Mouse (Mus musculus) left cerebral cortex, postnatal 14 days (tissue): ENCODE measurements around the gene Tgoln1. TPM values are rescaled to one million over a fixed set of nuclear protein-coding genes. Genes with fewer than 3 reads are reported as not detected.

Experiments
- DNase-seq, 2 experiments: peaks; one replicate each; pipeline ENCODE4 v3.0.0; 2021 to 2022; ENCODE audit warnings: low spot score in 2 of 2, mixed read lengths in 1 of 2
- intact Hi-C: fragments of 180-260 bp; cut with DNase I; formaldehyde crosslinking; loops from one replicate; pipeline ENCODE4 v1.15.1; 2025
- total RNA-seq, 2 experiments: library from RNA; stranded (reverse); gene quantifications; 2 replicates each; pipeline ENCODE4 v1.2.3; 2021

The Tgoln1 gene
- total RNA-seq, 2 experiments from 2014 or later, result 64.0 to 67.5 TPM

DNA sequence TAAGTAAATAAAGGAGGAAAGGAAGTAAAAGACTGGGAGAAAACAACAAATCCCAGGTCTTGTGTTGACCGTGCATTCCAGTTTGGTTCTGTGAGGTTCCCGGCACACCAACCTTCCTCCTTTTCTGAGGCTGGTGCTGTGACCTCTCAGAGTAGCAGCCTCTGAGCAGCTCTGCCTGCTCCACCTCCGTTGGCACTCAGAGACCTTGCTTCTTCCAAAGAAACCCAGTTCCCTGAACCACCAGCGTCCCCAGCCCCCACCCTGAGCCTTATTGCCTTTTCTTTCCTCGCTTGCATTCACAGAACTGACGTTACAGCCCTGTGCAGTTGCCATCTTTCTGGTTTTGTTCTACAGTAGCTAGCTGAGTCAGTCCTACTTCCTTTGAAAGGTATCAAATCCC lies 16.6 kb downstream of the Tgoln1 start:
- intact Hi-C loops, result no loop called here
- DNase-seq, result no peak

DNA sequence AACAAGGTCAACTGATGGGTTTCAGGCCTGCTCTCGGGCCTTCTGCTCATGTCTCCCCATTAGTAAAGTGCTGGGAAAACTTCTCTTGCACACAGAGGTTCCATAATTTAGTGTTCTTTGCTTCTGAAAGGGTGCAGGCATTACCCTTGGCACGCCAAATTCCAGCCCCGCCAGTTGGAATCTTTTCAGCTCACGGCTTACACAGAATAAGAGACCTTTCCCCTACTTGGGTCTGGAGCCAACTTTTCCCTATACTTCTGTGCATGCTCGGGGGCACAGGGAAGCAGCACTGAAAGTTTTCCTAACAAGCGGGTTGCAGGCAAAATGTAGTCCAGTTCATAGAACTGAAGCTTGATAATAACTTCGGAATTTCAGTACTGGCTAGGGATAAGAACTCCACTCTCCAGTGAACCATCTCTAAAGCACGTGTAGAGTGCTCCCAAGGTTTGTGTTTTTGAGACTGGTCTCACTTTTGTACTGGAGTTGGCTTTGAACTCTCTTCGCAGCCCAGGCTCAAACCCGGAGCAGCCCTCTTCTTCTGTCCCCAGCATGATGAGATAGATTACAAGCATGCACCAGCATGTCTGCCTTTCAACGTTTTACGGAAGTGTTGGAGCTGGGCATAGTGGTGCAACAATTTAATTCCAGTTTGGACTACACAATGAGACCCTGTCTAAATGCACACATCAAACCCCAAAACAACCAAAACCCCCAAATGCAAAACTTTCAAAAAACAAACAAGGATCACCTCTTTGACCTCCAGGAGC lies 17.8 kb downstream of the Tgoln1 start:
- peak; percentile 40 to 42 for DNase-seq
- intact Hi-C loops, result no loop called here

DNA sequence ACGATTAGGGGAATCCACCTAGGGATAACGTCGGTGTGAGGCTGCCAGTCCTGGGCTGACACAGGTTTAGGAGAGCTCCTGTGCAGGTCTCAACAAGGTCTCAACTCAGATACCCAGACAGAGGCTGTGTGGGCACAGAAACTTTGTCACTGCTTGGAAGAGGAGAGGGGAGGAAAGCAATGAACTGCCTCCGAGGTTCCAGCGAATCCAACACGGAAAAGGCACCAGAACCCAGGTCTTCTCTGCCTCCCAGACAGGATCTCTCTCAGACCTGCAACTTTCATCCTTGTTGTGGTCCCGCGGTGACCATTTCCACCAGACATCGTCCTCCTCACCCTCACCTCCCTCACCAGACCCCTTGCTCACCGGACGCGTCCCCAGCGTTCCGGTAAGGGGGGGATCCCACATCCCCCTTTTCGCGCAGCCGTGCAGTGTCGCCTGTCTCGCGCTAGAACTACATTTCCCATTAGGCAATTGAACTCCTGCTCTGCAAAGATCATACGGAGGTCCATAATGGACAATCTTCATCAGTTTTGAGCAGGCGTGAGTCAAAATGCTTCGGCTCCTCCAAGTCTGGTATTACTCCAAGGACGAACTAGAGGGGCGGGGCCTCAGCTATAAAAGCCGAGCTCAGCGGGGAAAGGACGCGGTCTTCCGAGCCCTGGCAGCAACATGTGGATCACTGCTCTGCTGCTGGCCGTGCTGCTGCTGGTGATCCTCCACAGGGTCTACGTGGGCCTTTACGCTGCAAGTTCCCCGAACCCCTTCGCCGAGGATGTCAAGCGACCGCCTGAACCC lies 18.6 kb downstream of the Tgoln1 start, which contains the start of the genes Elmod3 and Retsat:
Elmod3 (minus strand) TSS at position 458 of the 798 bp plus-strand sequence.
Retsat (plus strand) TSS at position 520 of the 798 bp plus-strand sequence.
- peak; percentile 88 to 97 for DNase-seq

DNA sequence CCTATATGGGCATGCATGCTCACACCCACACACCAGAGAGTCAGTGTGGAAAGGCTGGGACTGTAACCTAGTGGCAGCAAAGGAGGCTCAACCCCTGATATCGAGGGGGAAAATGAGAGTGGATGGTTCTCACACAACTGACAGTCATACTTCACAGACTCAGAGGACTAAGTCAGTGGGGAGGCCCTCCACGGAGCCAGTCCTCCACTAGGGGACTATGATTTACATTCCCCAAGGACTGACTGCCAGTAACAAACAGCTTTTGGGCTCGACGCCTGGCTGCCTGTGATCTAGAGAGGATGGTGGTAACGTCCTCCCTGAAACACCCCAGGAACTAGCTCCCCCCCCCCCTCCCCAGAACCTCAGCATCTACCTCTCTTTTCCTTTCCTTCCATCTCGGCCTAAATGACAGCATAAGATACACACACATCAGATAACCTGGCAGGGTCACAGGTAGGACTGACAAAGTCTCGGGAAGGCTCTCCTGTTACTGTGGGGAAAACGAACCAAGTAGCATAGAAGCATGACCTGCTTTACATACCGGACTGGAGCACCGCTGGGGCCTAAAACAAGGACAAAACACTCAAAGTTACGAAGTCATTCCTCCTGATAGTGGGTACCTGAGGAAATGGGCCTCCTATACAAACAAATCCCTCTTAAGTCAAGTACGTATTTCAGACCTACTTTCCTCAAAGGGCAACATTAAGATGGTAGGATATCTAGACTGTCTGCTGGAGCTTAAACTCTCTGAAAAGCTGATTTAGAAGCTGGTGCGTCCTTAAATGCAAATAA lies 19.5 kb downstream of the Tgoln1 start:
- DNase-seq, result peak; percentile 24 to 33
- intact Hi-C loops, result no loop called here

More for the DNA sequence above, 18.6 kb downstream of the Tgoln1 start, which contains the start of the genes Elmod3 and Retsat:
- intact Hi-C loops, result no loop called here

DNA sequence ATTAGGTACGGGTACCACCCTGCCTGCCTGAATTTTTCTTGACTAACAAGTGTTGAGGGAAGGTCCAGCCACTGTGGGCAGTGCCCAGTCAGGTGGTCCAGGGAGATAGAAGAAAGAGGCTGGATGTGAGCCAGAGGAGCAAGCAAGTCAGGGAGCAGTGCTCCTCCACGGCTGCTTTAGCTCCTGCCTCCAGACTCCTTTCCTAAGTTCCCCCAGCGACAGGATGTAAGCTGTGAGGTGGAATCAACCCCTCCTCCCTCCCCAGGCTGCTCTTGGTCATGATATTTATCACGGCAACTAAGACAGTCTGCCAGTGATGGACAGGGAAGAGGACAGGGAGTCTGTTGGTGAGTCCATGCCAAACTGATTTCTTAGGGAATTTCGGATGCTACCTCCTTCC lies 22.9 kb downstream of the Tgoln1 start:
- no peak for DNase-seq
- intact Hi-C loops, result no loop called here

DNA sequence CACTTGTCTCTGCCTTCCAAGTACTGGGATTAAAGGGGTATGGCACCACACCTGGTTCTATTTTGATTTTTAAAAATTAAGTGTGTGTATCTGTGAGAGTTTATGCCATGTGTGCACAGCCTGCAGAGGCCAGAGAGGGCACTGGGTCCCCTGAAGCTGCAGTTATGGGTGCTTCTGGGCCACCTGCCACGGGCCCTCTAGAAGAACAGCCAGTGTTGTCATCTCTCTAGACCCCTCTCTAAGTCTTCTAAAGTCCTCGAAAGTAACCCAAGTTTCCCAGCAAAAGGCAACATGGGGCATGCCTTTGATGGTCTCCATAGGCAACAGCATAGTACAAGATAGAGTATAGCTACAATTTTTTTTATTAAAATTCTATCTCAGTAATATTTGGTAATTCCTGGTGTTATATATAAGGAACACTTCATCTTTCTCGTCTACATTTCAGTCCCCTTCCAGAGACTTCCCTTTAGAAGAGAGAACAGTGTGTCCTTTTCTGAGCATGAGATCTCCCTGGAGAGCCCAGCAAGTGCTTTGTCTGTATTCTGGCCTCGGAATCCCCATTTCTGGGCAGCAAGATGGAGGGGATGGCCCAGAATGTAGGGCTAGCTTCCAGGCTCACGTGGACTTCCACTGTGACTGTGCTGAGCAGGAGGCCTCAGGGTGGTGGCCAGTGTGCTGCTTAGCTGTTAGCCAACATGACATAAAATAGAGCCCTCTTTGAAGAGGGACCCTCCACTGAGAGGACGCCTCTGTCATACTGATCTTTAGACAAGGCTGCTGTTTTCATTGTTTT lies 23.6 kb downstream of the Tgoln1 start:
- peak; percentile 22 to 51 for DNase-seq
- intact Hi-C loops, result no loop called here

DNA sequence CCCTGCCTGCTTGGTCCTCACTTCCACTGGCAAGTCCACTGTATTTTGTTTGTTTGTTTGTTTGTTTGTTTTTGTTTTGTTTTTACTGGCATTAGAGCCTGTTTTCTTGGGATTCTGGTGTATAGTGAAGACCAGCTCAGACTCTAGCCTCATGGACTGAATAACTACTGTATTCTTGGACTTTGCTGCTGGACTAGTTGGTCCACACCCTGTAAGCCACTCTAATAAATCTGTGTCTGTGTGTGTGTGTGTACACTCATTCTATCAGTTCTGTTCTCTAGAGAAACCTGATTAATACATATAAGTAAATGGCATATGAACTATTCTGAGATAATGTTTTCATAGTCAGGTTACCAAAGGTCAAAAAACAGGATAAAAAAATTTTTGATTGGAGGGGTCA lies 26.7 kb downstream of the Tgoln1 start:
- no peak for DNase-seq
- intact Hi-C loops, result no loop called here

DNA sequence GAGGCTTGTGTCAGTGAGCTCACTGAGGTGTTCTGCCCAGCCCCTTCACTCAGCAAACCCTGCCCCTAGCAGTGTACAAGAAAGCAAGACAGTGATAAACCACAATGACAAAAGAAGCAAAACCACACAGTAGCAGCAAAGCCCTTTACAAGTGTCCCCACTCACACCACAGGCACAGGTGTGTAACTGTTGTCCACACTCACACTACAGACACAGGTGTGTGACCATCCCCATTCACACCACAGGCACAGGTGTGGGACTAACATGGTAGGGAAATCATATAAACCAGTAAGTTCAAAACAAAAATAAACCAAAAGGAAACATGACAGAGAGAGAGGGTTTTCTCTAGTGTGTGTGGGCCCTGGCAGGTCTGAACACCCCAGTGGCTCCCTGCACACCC lies 28.5 kb downstream of the Tgoln1 start:
- intact Hi-C loops, result no loop called here

DNA sequence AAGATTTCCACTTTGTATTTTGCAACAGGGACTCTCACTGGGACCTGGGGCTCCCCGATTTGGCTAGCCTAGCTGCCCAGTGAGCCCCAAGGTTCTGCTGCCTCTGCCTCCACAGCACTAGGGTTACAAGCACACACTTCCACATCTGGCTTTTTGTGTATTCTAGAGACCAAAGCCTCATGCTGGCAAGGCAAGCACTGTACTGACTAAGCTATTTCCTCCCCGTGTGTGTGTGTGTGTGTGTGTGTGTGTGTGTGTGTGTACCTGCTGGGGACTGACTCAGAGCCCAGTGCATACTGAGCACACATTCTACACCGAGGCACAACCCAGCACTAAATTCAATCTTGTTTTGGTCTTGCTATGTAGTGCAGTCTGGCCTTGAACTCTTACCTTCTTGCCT lies 30.1 kb downstream of the Tgoln1 start:
- intact Hi-C loops, result no loop called here
- no peak for DNase-seq

More for the DNA sequence above, 28.5 kb downstream of the Tgoln1 start:
- DNase-seq, result no peak

DNA sequence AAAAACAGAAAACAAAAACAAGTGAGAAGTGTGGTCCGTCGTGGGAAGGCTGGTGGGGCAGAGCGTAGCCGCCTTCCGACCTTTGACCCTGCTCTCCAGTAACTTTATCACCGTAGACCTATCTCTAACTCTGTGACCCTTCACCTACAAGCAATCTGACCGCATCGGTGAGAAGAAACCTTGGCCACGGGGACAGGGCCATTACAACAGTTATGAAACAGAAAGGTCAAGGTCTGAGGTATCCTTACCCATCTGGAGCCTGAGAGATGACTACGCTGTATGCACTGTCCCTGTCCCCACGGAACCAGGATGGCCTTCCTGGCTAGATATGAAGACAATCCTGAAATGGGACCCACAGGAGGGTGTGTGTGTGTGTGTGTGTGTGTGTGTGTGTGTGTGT lies 32.6 kb downstream of the Tgoln1 start:
- no peak for DNase-seq

DNA sequence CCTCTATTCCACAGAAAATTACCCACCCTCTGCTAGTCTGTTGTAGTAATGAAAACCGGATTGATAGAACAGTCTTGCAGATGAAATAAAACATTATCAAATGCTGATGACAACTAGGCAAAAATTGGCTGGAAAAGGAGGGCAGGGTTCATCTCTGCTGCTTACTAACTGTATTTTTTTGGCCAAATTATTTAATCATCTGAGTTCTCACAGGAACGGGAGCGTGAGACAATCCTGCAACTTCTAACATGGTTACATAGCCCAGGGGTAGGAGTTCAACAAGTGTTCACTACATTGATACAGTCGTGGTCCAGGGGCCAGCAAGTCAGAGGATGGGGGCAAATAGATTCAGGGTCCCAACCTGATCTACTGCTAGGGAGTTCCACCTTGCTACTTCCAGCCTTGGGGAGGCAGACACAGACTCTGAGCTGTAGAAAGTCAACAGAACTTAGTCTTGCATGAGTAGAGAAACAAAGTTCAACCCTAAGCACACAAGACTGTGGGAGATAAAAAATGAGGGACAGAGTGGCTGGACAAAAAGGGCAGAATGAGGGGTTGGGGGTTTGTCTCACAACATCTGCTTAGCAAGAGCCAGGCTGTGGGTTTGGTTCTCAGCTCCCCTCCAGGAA lies 33.5 kb downstream of the Tgoln1 start:
- intact Hi-C loops, result no loop called here
- DNase-seq, result no peak

More for the DNA sequence above, 32.6 kb downstream of the Tgoln1 start:
- intact Hi-C loops, result no loop called here

DNA sequence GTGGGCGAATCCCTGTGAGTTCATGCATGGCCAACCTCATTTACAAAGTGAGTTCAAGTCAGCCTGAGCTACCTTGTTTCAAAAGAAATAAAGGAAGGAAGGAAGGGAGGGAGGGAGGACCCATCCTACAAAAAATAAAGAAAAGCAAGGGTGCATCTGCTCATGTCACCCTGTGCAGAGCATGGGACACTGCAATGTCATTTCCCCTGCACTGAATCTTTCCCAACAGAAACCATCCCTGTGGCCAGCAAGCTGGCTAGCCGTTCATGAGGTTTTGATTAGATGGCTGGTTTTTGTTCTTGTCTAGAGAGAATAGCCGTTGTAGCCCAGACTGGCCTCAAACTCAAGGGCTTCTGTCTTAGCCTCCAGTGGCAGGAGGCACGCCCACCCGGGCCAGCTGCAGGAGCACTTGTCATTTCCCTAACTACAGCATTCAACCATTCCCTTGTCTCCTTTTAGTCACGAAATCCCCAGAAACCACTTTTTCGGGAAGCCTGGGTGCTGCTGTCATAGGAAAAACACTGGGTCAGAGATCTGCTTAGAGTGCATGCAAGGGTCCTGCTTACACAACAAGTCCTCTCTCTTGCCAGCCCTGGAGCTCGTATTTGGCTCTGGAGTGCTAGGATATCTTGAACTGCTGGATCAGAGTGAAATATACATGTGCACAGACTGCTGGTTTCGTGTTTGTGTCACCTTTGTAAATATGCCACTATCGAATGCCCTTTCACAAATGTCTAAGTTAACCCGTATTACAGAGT lies 35.0 kb downstream of the Tgoln1 start:
- intact Hi-C loops, result no loop called here
- no peak for DNase-seq

DNA sequence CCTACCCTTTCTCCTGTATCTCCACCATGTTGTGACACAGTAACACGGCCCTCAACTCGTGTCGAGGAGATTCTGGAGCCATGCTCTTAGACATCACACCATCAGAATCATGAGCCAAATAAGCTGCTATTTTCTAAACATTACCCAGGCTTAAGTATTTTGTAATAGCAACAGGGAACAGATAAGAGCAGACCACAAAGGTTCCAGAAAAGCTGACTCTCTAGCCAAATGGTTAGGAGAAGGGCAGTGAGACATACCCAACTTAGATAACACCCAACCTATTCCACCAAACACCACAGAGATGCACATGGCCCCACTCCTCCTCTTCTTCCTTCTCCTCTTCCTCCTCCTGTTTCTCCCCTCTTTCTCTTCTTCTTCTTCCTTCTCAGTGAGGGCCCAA lies 40.8 kb downstream of the Tgoln1 start:
- no peak for DNase-seq
- intact Hi-C loops, result no loop called here

DNA sequence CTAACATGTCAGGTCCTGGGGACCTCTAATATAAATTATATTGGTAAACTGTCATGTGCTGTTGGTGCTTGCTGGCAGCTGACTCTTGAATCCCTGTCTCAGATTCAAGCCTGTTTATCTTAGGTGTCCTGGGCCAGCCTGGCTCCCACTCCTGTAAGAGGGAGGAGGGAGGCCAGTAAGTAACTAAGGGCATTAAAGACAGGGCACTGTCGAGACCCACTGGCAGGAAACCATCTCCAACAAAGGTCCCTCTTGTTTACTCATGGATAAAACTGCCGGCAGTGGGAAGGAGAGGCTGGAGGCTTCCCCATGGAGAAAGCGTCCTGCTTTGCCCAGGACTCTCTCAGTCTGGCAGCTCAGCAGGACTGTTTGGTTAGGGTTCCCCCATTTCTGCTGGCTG lies 45.0 kb downstream of the Tgoln1 start:
- intact Hi-C loops, result no loop called here
- DNase-seq, result no peak

DNA sequence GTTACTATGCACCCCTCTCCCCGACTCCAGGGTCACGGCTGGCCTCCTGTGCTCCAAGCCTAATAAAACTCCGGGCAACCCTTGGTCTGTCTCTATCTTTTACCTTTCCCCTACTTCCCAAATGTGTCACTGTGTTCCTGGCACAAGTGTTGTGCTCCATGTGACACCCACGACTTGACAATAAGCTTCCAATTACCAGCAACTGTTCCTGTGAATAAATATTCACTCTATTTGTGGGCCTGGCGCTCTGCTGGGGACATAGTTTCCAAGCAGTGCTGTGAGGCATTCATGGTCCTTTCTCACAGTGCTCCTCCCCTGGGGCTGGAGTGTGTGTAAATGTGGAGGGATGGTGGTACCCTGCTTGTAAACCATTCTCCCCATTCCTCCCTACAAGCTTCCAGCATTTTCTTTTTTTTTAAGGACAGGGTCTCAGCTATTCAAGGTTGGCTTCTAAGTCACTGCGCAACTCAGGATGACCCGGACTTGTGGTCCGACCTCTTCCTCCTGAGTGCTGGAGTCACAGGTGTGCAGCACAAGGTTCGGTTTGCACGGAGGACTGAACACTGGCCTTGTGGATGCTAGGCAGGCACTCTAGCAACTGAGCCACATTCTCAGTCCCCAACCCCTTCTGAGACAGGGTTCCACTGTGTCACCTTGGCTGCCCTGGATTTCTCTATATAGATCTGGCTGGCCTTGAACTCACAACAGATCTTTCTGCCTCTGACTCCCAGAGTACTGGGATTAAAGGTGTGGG lies 46.0 kb downstream of the Tgoln1 start:
- intact Hi-C loops, result no loop called here
- peak in 1 of 2 experiments; percentile 38 for DNase-seq

DNA sequence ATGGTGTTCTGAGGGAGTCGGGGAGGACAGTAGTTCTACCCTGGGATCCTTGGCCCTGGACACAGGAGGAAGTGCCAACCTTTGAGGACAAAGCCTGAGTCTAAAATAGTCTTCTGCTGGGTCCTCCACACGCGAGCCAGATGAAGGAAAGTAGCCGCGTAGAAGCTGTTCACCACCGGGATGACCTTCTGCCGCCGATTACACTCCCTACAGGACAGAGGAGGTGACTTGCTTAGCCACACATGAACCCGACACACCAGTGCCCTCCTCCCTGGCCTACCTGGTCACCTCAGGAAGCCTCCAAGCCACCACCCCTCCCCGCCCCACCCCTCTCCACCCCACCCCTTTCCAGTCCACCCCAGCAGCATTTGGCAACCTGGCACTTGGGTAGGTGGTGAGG lies 48.1 kb downstream of the Tgoln1 start:
- DNase-seq, result no peak
- intact Hi-C loops, result no loop called here

DNA sequence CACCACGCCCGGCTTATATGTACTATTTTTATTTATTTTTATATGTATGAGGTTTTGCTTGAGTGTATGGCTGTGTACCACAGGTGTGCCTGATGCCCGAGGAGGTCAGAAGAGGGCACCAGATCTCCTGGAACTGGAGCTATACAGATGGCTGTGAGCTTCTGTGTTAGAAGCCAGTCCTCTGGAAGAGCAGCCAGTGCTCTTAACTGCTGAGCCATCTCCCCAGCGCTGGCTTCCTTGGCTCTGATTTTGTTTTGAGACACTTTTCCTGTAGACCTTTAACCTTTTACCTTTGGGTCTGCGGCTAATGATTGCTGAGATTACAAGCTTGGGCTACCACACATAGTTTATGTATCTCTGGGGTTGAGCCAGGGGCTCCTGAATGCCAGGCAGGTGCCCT lies 49.3 kb downstream of the Tgoln1 start:
- DNase-seq, result no peak
- intact Hi-C loops, result loop anchor here (2.0 kb wide), 1 partner anchor 33 kb away; no protein-coding TSS in a partner anchor
